Mouse (Mus musculus) bone marrow macrophage, adult 2 months (primary cell): ENCODE measurements around the gene Birc6.

ENCODE experiments used
- CTCF ChIP-seq: IDR thresholded peaks from 2 replicates; pipeline ENCODE4 v1.5.1; 2012; ENCODE audit warnings: low read depth, mild to moderate bottlenecking, low read length, moderate library complexity
- POLR2A ChIP-seq: IDR thresholded peaks from 2 replicates; pipeline ENCODE4 v1.6.1; 2012; ENCODE audit warnings: mild to moderate bottlenecking, low read depth, low read length, borderline replicate concordance

- no peak for TF ChIP-seq POLR2A
- TF ChIP-seq CTCF: no peak
These were observed 145.2 kb downstream of the Birc6 start for GRCm38 (mm10) chr17:74673251-74673650.
